Mouse (Mus musculus) hindbrain, embryonic 15.5 days (tissue): ENCODE measurements around the gene Acvr2b. TPM values are rescaled to one million over a fixed set of nuclear protein-coding genes. Genes with fewer than 3 reads are reported as not detected.
A peak's percentile ranks its signal among the peaks of the same experiment; 100 is the strongest.

Source experiments
- ATAC-seq: fragments of 200-750 bp; cut with Nextera tagmentation; 2 replicates; pipeline ENCODE4 v1.8.0; 2017; ENCODE audit warnings: low read depth, moderate number of reproducible peaks, moderate TSS enrichment; ENCODE audit not compliant: low FRiP score
- H3K27ac ChIP-seq: fragments of 300-500 bp; sonication (generic); replicated peaks from 2 replicates; pipeline ENCODE4 v1.5.1; 2015; ENCODE audit warnings: mild to moderate bottlenecking, inconsistent platforms
- H3K27me3 ChIP-seq: fragments of 300-500 bp; sonication (generic); 2 replicates; pipeline ENCODE4 v1.6.1; 2015; ENCODE audit warnings: control low read depth, inconsistent platforms
- H3K36me3 ChIP-seq: fragments of 300-500 bp; sonication (generic); 2 replicates; pipeline ENCODE4 v1.6.1; 2015; ENCODE audit warnings: control low read depth, inconsistent platforms
- H3K4me1 ChIP-seq: fragments of 300-500 bp; sonication (generic); replicated peaks from 2 replicates; pipeline ENCODE4 v1.6.1; 2015; ENCODE audit warnings: control low read depth, inconsistent platforms
- H3K4me2 ChIP-seq: fragments of 300-500 bp; sonication (generic); 2 replicates; pipeline ENCODE4 v1.6.1; 2015; ENCODE audit warnings: moderate library complexity, mild to moderate bottlenecking, inconsistent platforms
- H3K4me3 ChIP-seq: fragments of 300-500 bp; sonication (generic); 2 replicates; pipeline ENCODE4 v1.5.1; 2015; ENCODE audit warnings: mild to moderate bottlenecking, inconsistent platforms
- H3K9ac ChIP-seq: fragments of 300-500 bp; sonication (generic); 2 replicates; pipeline ENCODE4 v1.6.1; 2015; ENCODE audit warnings: inconsistent platforms
- H3K9me3 ChIP-seq: fragments of 300-500 bp; sonication (generic); 2 replicates; pipeline ENCODE4 v1.6.1; 2016; ENCODE audit warnings: control low read depth, inconsistent platforms
- WGBS: fragments of 180-500 bp; shearing (Covaris S2); methylation state at CpG from one replicate; pipeline ENCODE4 v1.1.7; 2015; 5-methylcytosine and 5-hydroxymethylcytosine counted together
- polyA plus RNA-seq: library from polyadenylated mRNA; unstranded; fragments of >200 nt; fragmentation: Nextera tagmentation; extraction: Ambion mirVana; gene quantifications from 2 replicates; pipeline ENCODE4 v1.2.1, GENCODE M21; 2015

Gene Acvr2b
- polyA plus RNA-seq, 1 experiment from 2014 or later: 52.7 TPM

DNA sequence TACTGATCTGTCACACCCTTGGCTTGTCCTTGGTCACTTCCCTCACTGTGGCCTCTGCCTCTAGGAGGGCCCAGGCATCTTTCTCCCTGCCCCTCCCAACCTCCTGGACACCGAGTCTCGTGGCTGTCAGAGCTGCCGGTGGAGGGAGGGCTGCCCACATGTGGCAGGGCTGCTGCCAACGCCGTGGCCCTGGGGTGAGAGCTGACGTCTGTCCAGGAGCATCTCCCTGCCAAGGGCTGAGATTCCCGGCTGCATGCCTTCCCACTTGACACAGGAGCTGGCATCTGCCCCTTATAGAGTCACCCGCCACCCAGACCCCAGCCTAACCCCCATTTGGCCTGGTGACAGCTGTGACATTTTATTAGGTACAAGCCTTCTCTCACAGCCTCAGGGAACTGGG is 77.4 kb downstream of the Acvr2b start:
- WGBS: 50% methylated on average over 8 of the region's 8 CpGs
- H3K9me3 ChIP-seq: no peaks in the 10 kb centered on the region
- H3K27me3 ChIP-seq: no peaks in the 10 kb centered on the region; the same call in 1 of the 2 replicates
- no peak overlapping the region for H3K4me3 ChIP-seq
- ATAC-seq: no peak
- no peak overlapping the region for H3K27ac ChIP-seq
- peaks cover 20% of the 10 kb centered on the region for H3K4me1 ChIP-seq
- no peaks in the 10 kb centered on the region for H3K36me3 ChIP-seq
- no peak overlapping the region for H3K9ac ChIP-seq
- H3K4me2 ChIP-seq: no peak overlapping the region

DNA sequence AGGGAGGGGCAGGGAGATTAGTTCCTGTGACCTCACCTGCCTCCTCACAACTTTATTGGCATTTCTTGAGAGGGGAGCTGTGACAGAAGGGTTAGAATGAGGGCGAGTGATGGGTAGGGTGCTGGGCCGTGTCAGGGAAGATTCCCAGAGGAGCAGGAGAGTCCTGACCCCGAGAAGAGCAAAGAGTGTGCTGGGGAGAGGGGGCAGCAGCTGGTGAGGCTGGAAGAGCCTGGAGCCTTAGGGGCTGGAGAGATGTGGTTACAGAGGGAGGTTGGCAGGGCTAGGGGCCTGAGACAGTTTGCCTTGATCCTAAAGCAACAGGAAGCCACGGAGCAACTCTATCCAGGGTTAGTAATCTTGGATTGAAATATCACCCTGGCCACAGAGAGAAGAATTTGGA is 79.7 kb downstream of the Acvr2b start:
- Histone ChIP-seq H3K9ac (no peak overlapping the region), H3K27me3 (no peaks in the 10 kb centered on the region; the same call in 1 of the 2 replicates), H3K9me3 (no peaks in the 10 kb centered on the region), H3K27ac (no peak overlapping the region), H3K4me2 (no peak overlapping the region), H3K36me3 (no peaks in the 10 kb centered on the region), H3K4me1 (peaks cover 20% of the 10 kb centered on the region), H3K4me3 (no peak overlapping the region)
- ATAC-seq: no peak
- WGBS: 86% methylated on average over 4 of the region's 4 CpGs

DNA sequence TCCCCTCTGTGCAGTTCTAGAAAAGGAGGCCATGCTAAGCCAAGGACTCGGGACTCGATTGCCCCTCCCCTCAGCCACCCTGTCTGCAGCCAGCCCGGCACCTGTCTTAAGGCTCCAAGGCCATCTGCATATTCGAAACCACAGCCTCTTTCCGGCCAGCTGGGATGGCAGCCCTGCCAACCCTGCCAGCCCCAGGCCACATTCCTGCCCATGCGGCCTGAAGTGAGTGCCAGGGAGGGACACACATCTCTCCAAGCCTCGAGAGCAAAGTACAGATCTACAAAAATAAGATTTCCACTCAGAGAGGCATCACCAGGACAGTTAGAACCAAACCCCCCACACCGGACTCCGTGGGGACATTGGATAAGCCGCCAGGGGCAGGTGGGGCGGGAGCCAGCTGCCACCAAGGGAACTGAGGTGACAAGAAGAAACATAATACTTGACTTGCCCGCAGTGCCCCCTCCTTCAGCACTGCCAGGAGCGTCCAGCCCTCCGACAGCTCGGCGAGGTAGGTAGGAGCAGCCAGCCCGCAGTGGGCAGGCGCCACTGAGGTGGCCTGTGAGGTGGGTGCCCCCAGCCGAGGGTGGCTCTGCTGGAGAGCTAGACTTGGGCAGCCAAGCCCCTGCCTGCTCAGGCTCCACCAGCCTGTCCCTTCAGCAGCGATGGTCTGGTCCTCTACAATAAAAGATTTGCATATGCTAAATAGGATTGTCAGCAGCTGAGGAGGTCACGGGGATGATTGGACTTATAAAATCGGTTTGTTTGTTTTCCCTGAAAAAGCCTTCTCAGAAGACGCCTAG is 81.8 kb downstream of the Acvr2b start:
- no peak overlapping the region for H3K27ac ChIP-seq
- 40% methylated on average over 23 of the region's 23 CpGs for WGBS
- H3K4me2 ChIP-seq: no peak overlapping the region
- no peaks in the 10 kb centered on the region for H3K36me3 ChIP-seq
- no peak overlapping the region for H3K9ac ChIP-seq
- peak; percentile 39; the same call in 1 of the 2 replicates for ATAC-seq
- H3K4me3 ChIP-seq: no peak overlapping the region
- H3K4me1 ChIP-seq: peaks cover 10% of the 10 kb centered on the region
- H3K9me3 ChIP-seq: no peaks in the 10 kb centered on the region
- H3K27me3 ChIP-seq: no peaks in the 10 kb centered on the region; the same call in 1 of the 2 replicates

DNA sequence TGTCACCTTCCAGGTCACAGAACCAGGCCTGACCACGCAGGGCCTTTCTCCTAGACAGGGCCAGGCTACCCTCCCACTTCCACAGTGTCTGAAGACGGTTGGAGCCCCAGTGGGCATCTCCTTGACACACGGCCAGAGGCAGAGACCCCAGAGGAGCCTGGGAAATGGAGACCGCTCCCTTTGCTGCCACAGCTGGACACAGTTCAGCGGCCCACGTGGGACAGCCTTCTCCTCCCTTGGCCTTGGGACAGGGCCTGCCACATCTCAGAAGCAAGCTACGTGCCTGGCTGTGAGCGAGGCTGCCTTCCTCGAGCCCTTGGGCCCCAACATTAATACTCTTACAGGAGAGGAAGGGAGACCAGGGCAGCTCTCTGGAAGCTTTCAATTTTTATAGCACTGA is 82.5 kb downstream of the Acvr2b start:
- Histone ChIP-seq H3K4me2 (no peak overlapping the region), H3K36me3 (no peaks in the 10 kb centered on the region), H3K4me1 (peaks cover 4% of the 10 kb centered on the region), H3K27me3 (no peaks in the 10 kb centered on the region; the same call in 1 of the 2 replicates), H3K9me3 (no peaks in the 10 kb centered on the region), H3K4me3 (no peak overlapping the region), H3K9ac (no peak overlapping the region), H3K27ac (no peak overlapping the region)
- ATAC-seq: 0 out of 2 replicates have a peak, but pooled peaks have one; percentile 45
- WGBS: 53% methylated on average over 9 of the region's 9 CpGs

Other genes starting within 250 kb of the Acvr2b start
- gene Acaa1b, start 245.0 kb upstream of the Acvr2b start, polyA plus RNA-seq: 3.0 and 3.4 TPM in 2 replicates
- gene Gm47289, start 243.0 kb upstream of the Acvr2b start, polyA plus RNA-seq: not detected in 2 replicates
- not detected in 2 replicates for gene Slc22a13, start 193.0 kb upstream of the Acvr2b start, polyA plus RNA-seq
- gene Oxsr1, start 79.7 kb upstream of the Acvr2b start, polyA plus RNA-seq: 13.8 TPM in 2 replicates
- 111 and 125 TPM in 2 replicates for gene Acaa1a, start 62.4 kb upstream of the Acvr2b start, polyA plus RNA-seq
- 6.6 and 6.8 TPM in 2 replicates for gene Myd88, start 60.7 kb upstream of the Acvr2b start, polyA plus RNA-seq
- 2.9 and 3.8 TPM in 2 replicates for gene Xylb, start 44.7 kb upstream of the Acvr2b start, polyA plus RNA-seq
- gene Slc22a14, start 36.6 kb upstream of the Acvr2b start, polyA plus RNA-seq: 0.07 TPM in 1 of 2 replicates, not detected in the other
- 48.0 and 49.9 TPM in 2 replicates for gene Exog, start 42.8 kb downstream of the Acvr2b start, polyA plus RNA-seq
- 0.31 and 0.42 TPM in 2 replicates for gene Scn5a, start 176.9 kb downstream of the Acvr2b start, polyA plus RNA-seq